Mouse (Mus musculus): ENCODE results near the gene Pmm2.

Pmm2 gene

DNA sequence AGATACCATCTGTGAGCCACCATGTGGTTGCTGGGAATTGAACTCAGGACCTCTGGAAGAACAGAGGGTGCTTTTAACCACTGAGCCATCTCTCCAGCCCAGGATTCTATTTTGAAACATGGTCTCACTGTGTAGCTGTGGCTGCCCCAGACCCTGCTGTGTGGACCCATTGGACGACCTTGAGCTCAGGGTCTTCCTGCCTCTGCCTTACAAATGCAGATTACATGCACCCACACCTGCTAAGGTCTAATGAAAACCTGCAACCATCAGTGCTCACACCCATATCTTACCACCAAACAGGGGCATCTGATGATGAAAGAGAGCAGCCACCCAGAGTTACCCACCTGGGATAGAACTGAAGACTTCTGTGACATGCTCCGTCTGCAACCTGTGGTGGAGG is 18.8 kb downstream of the Pmm2 start:
- DNase-seq (ENCODE audit: low spot score in 2 of 2) = no peak

DNA sequence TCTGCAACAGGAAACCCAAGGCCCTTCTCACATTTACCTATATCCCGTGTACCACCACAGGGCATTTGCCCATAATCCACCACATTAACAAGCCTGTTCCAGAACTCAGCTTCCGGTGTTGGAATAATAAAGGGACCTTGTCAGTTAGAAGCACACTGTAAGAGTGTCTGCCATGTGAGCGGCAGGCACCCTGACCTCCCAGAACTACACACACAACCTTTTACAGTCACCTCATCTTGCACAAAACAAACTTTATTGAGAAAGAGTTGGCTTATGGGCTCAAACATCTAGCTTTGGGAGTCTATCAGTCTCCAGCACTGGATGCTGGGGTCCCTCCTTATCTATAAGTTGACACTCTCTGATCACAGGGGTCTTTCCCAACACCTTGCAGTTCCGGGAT is 20.9 kb downstream of the Pmm2 start:
- DNase-seq (ENCODE audit: low spot score in 2 of 2) = no peak

DNA sequence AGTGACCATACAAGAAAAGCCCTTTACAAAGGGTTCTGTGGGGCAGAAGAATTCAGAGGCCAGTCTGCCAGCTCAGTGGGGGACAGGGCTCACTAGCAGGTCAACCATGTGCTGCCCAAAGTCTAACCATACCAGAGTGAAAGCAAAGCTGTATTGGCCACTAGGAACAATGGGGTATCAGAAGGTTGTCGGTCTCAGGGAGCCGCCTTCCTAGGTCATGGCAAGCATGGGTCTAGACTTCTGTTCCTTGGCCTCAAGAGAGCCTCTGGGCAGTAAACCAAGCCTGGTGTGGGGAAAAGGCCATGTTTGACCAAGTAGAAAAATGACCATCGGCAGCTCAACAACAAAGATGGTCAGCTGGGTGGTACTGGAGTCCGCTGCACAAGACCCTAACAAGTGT is 21.3 kb downstream of the Pmm2 start:
- no peak for DNase-seq (ENCODE audit: low spot score in 2 of 2)

GRCm38 (mm10) chr16:8663022-8663421 is 25.5 kb downstream of the Pmm2 start:
- DNase-seq (ENCODE audit: low spot score in 2 of 2) = no peak

DNA sequence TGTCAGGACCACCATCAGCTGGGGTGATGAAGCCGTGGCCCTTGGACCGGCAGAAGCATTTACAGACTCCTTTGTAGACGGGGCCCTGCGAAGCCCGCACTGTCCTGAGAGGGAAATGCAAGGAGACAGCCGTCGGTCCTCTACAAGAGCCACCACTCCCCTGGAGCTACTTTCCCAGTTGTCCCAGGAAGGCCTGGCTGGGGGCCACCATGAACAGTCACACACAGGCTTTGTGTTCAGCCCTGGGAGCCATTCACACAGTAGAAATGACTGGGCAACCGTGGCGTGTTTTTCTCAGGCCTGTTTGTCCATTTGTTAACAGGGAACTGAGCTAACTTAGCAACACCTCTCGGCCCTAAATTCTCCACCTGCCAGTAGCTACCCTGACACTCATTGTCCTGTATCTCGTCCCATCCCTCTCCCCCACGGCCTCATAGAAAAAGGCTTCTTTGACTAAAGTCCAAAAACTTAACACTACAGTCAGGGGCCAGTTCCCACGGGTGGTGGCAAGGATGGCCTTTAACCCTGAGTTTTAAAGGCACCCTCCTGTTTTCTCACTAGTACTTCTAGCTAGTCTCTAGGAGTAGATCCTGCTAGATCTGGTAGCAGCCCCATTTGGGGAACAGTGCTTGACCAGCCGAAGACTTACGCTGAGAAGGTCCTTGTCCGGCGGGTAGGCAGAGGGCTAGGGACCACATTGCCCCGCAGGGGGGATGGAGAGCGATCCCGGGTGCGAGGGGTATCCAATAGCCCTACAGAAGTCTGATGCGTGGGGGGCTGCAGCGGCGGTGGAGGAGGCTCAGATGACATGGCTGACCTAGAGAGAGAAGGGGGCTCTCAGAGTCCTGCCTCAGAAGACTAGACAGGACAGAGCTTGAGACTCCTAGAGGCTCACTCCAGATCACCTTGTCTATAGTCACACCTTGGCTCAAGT is 26.4 kb downstream of the Pmm2 start:
- DNase-seq (ENCODE audit: low spot score in 2 of 2) = no peak

DNA sequence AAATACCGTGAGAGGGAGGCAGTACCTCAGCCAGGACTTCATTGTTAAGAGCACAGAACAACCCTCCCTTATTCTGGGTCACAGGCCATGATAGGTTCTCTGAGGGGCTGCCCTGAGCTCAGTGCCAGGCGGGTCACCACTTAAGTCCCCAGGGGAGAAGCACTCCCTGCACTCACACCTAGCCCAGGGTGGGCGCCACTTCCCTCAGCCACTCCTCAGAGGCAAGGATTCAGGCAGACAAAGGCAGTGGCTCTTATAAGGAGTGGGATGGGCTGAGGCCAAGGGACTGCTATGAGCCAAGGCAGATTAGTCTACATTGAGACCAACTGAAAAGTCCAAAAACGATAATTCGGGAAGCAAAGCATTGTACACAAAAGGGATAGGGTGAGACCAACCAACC is 27.9 kb downstream of the Pmm2 start:
- no peak for DNase-seq (ENCODE audit: low spot score in 2 of 2)

DNA sequence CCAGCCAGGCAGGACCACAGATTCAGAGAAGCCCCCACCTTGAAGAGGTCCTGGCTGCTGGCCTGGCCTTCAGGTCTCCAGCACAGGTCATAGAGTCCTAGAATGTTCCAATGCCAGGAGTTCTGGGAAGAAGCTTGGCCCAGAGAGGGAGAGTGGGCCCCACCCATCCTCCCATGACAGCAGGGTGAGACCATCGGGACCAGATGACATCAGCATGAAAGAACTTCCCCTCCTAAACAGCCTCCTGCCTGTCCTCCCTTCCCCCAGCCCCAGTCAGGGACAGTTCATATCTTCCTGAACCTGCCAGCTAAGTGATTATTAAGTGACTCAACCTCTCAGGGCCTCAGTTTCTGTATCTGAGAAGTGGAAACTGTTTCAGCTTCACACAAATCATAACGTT is 29.0 kb downstream of the Pmm2 start:
- DNase-seq (ENCODE audit: low spot score in 2 of 2) = no peak

- no peak for DNase-seq (ENCODE audit: low spot score in 2 of 2)
Measured at GRCm38 (mm10) chr16:8667261-8667660, 29.8 kb downstream of the Pmm2 start.

- DNase-seq (ENCODE audit: low spot score in 2 of 2) = no peak
Measured at GRCm38 (mm10) chr16:8667814-8668213, 30.3 kb downstream of the Pmm2 start.

- DNase-seq (ENCODE audit: low spot score in 2 of 2) = no peak
Measured at GRCm38 (mm10) chr16:8668386-8668785, 30.9 kb downstream of the Pmm2 start.

GRCm38 (mm10) chr16:8669432-8669831 is 32.0 kb downstream of the Pmm2 start:
- no peak for DNase-seq (ENCODE audit: low spot score in 2 of 2)

DNA sequence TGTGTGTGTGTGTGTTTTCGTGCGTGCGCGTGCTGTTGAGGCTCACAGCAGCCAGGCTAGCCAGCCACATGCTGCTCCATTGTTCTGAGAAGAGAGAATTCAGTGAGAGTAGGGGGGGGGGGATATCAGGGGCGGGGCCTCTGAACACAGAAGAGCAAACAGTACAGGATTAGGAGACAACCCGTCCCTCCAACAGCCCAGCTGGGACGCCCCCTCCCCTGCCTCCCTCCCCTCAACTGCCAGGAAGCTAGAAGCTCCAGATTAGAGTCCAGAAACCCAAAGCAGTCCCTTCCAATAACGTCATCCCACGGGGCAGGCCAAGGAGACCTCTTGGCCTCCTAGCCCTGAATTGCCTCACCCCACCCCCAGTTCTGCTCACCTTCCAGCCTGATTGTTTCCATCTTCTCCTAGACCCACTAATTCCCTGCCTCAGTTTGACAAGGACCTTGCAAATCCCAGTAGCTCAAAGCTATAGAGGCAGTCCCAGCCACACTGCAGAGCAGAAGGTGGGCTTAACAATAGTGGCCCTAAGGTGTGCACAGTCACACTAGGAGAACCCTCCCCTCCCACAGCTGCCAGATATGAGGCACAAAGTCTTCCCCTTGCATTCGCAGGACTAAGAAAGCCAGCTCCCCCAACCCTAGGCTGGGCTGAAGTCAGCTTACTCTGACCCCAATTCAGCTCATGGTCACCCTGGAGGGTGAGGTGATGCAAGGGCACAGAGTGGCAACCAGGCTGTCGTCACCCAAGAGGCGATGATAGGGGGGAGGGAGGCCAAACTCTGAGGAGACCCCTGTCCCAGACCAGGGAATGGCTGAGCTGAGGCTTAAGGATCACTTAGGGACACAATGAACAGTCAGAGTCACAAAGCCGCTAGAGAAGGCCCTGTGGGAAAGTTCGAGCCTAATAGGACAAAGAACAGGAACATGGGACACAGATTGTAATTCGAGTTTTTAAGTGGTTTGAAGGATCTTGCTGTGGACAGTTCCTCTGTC is 32.9 kb downstream of the Pmm2 start:
- DNase-seq (ENCODE audit: low spot score in 2 of 2) = no peak

DNA sequence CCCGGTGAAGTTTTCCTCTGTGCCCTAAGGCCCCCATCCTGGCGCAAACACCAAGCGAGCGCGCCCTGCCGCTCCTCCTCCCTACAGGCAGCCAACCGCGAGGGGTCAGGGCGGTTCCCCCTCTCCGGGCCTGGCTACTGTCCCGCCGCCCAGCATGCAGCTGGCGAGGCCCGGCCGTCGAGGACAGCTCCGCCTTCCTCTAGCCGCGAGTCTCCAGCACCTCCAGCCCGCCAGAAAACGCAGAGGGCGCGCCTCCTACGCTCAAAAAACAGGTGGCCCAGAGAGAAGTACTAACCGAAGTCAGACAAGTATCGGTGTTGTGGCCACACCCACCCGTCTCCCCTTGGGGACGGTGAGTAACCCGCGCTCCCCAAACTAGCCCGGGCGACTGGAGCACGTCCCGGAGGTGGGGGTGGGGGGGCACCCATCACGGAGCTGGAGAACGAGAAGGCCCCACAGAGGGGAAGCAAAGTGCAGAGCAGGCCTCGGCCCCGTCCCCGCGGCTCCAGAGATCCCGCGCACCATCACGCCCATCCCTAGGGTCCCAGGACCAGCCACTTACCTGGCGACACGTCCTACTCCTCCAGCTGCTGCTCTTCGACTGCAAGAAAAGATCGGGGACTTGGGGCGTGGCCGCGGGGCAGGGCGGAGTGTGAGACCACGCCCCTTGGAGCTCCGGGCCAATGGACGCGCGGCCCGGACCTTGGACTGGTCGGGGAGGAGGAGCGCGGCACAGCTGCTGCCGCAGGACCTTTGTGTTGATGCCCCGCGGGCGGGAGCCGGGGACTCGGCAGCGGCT is 34.3 kb downstream of the Pmm2 start, which contains the start of gene Carhsp1:
Gene Carhsp1 (minus strand): TSS at position 605 of the 799 bp plus-strand sequence.
- DNase-seq (ENCODE audit: low spot score in 2 of 2) = peak; percentile 93 to 94

GRCm38 (mm10) chr16:8672350-8672687 is 34.8 kb downstream of the Pmm2 start:
- DNase-seq (ENCODE audit: low spot score in 2 of 2) = no peak

GRCm38 (mm10) chr16:8672811-8673210 is 35.3 kb downstream of the Pmm2 start:
- no peak for DNase-seq (ENCODE audit: low spot score in 2 of 2)

DNA sequence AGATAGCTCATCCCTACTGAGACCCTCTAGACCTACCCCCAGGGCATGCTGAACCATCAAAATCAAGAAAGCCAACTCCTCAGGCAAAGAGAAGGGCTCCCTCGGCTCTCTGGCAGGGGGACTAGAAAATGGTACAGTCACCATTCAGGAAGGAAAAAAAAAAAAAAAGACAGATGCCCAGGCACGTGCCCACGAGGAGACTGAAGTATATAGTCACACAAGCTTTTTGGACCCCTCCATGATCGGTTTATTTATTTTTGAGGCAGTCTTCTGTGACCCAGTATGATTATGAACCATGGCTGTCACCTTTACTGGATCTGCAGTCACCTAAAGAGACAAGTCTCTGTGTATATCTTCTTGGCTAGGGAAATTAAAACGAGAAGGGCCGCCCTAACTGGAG is 35.9 kb downstream of the Pmm2 start:
- no peak for DNase-seq (ENCODE audit: low spot score in 2 of 2)

GRCm38 (mm10) chr16:8674165-8674564 is 36.7 kb downstream of the Pmm2 start:
- DNase-seq (ENCODE audit: low spot score in 2 of 2) = peak; percentile 56 to 84

GRCm38 (mm10) chr16:8675559-8675958 is 38.1 kb downstream of the Pmm2 start:
- DNase-seq (ENCODE audit: low spot score in 2 of 2) = no peak

- no peak for DNase-seq (ENCODE audit: low spot score in 2 of 2)
Measured at GRCm38 (mm10) chr16:8676228-8676627, 38.8 kb downstream of the Pmm2 start.

DNA sequence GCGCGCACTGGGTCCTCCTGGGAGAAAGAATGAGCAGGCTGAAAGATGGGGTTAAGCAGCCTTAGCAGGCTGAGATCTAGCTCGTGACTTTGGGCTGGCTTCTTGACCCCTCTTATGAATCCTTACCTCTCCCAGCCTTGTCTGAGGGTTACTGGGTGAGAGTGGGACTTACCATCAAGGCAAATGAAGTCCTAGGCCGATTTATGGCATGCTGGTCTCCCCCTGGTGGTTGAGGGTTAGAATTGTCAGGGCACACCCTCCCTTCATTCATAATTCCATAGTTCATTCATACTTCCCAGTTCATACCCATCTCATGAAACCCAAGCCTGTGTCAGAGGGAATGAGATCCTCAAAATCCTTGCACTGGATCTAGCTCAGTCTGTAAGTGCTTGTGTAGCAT is 39.3 kb downstream of the Pmm2 start:
- peak in 1 of 2 experiments; percentile 63 for DNase-seq (ENCODE audit: low spot score in 2 of 2)

GRCm38 (mm10) chr16:8678035-8678434 is 40.6 kb downstream of the Pmm2 start:
- no peak for DNase-seq (ENCODE audit: low spot score in 2 of 2)

DNA sequence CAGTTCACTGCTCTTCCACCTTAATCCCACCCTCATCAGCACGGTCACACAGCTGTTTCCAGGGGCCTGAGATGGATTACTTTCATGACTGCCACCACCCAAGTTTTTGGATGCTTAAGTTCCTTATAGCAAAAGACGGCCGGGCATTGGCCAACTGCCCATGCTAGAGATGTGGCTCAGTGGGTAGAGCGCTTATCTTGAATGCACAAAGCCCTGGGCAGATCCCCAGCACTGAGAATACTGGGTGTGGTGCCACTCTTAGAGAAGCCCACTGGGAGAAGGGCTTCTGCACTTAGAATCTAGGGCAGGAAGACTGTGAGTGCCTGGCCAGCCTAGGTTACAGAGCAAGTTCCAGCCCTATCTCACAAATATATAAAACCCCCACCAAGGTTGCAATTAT is 41.2 kb downstream of the Pmm2 start:
- DNase-seq (ENCODE audit: low spot score in 2 of 2) = no peak

Measured in thymus, postnatal 10 days (tissue).